Mouse (Mus musculus) left cerebral cortex, adult 9 months (tissue): ENCODE results near the gene Plk4.
"Not testable (repeated sequence)": the region's sequence is repeated elsewhere in the genome, so short reads cannot be mapped to it uniquely, and the experiment has no call there.

ENCODE experiments used
- DNase-seq, 2 experiments: peaks; one replicate each; pipeline ENCODE4 v3.0.0; 2022; ENCODE audit warnings: low spot score in 2 of 2

Plk4 gene

DNA sequence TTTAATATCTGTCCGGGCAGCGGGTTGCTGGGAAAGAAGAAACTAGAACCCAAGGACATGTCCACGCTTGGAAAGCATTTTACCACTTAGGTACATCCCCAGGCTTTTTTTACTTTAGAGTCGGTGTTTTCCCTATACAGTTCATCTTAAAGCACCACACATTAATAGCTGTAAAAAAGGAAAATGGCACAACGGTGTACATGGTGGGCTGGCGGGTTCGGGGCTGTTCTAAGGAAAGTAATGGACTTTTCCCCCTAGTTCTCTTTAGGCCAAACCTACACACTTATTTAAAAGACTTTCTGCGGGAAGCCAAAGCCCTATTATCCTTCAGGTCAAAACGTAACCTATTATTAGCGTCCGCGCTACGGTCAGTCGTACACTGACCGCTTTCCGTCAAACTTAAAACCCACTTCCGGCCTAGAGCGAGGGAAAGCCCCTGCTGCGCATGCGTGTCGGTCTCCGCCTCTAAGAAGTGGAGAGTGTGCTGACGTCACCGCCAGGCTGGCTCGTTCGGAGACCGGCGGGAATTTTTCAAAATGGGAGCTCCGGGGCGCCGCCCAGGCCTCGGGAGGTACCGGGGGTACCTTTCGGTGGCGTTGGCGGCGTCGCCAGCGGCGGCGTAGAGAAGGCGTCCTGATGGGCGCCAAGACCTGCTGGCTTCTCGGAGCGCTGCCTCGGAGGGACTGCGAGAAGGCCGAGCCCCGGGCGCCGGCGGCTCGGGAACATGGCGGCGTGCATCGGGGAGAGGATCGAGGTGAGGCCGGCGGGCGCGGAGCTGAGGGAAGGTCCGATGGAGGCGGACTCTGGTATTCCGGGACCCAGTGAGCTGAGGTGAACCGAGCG lies at the start of gene Plk4:
Plk4 (plus strand) TSS at position 490 of the 843 bp plus-strand sequence.
- DNase-seq: peak; percentile 77 to 96

DNA sequence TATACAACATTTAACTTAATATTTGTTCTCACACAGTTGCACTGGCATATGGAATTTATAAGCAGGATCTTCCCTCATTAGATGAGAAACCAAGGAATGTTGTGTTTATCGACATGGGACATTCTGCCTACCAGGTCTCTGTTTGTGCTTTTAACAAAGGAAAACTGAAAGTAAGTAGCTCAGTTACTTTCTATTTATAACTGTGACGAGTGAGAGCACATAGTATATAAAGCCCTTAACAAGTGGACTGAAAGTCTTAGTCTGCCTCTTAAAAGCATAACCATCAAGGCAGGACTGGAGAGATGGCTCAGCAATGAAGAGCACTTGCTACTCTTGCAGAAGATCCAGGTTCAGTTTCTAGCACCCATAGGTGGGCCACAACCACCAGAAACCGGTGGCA lies 39.1 kb upstream of the Plk4 start:
- DNase-seq: no peak

DNA sequence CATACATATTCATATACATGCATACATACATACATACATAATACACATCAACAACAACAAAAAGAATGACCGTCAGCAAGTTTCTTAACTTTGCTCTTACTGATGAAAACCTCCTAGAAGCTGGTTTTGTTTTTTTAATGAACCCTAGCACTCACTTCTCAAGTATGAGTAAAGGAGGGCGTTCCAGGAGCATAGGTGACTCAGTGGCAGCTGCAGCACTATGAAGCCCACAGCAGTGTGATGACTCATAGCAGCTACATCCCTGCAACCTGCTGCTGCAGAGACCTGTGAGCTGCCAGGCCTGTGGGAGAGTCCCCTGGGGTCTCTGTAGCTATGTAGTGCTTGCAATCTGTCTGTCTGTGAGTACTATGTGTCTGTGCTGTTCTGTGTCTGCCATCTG lies 38.5 kb upstream of the Plk4 start:
- DNase-seq: no peak

DNA sequence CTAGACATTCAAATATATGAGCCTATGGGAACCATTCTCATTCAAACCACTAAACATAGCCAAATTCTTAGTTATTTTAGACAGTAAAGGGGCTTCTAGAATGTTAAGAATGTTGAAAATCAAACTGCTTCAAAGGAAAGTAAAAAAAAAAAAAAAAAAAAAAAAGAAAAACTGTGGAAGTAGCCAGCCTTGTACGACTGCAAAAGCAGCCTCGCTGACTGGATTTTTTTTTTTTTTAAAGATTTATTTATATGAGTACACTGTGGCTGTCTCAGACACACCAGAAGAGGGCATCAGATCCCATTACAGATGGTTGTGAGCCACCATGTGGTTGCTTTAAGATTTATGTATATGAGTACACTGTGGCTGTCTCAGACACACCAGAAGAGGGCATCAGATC lies 6.0 kb upstream of the Plk4 start:
- no peak for DNase-seq

DNA sequence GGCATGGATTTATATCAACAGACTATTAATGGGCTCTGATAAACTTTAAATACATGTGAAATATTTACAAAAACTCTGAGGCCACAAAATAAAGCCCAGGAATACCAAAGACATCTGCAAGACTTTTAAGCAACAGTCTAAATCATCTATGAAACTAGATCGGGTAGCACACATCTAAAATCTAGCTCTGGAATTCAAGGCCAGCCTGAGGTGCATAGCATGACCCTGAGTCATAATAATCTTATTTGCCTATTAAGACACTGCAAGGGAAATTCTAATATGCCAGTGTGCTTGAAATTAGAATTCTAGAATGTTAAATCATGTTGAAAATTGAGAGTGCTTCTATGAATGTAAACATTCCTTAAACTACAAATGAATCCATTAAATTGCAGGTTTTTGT lies 1.8 kb upstream of the Plk4 start:
- DNase-seq: no peak

DNA sequence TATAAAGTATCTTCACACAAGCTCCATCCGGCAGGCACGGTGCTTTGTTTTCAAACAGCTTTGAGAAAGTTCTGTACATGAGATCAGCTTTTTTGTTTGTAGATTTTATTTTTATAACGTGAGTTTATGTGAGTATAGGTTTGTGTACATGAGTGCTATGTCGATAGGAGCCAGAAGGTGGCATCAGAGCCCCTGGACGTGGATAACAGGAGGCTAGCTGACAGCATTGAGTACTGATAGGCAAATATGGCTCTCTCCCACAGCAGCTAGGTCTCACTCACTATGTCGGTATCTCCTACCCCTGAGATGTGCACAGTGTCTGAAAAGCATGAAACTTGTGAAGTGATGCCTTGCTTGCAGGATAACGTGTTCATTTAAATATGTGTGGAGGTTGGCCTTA lies 1.3 kb upstream of the Plk4 start:
- DNase-seq: peak in 1 of 2 experiments; percentile 32

DNA sequence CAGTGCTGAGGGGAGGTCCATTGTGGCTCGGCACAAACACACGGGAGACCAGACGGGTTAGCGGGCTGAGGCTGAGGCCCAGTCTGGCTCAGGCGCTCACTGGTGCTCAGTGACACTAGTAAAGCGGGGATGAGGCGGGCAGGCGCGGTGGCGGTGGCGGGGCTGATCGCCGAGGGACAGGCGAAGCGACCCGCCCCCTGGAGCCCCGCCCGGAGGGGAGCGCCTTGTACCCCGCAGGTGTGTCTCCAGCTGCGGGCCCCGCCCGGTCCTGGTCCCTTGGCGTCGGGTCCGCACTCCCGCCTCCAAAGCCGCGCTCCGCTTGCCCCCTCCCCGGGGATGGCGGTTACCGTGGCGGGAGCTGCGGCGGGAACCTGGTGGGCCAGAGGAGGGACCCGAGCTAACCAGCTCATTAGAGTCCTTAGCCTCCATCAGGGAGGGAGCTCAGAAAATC lies 579 bp downstream of the Plk4 start:
- DNase-seq: peak in 1 of 2 experiments; percentile 28

DNA sequence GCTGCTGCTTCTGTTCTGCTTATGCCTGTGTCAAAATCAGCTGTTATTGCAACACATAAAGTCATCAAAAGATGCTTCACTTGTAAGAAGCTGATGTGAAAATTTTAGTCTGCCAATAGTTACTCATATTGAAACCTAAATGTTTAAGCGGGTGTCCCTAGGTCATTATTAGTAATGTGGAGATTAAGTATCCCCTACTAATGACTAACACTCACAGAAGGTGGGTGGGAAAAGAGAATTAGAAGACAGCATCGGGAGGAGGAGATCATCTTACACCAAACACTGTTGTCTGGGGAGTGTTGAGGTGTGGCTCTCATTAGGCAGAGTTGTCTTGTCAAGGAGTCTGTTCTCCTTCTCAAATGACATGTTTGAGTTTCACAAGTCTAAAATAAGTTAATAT lies 7.1 kb downstream of the Plk4 start:
- no peak for DNase-seq

DNA sequence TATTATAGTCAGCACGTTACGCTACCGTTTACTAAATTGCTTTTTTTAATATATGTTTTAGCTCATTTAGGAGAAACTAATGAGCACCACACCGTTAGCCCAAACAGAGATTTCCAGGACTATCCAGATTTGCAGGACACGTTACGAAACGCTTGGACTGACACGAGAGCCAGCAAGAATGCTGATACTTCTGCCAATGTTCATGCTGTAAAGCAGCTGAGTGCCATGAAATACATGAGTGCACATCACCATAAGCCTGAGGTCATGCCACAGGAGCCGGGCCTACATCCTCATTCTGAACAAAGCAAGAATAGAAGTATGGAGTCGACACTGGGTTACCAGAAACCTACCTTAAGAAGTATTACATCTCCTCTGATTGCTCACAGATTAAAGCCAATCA lies 8.9 kb downstream of the Plk4 start:
- DNase-seq: no peak

GRCm38 (mm10) chr3:40809894-40810293 lies 10.1 kb downstream of the Plk4 start:
- DNase-seq: no peak

DNA sequence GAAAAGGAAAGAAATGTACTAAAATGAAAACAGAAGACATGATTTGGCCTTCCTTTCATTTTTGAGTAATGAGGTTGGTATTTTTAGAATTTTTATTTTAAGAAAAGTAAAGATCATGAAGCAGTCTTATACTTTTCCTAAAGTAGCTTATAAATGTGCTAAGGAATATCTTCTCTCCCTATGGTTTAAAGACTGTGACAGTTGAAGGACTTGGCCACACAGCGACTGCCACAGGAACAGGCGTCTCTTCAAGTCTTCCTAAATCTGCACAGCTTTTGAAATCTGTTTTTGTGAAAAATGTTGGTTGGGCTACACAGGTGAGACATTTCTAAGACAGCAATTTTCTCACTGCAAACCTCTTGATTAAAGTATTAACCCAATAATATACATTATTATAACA lies 13.5 kb downstream of the Plk4 start:
- DNase-seq: no peak

GRCm38 (mm10) chr3:40845521-40845920 lies 45.7 kb downstream of the Plk4 start:
- not testable (repeated sequence) for DNase-seq

- peak; percentile 97 for DNase-seq
Observed at GRCm38 (mm10) chr3:40846473-40846956, 46.7 kb downstream of the Plk4 start, which contains the start of gene Mfsd8. Gene Mfsd8 (minus strand): TSS chr3:40846886.

GRCm38 (mm10) chr3:40846957-40847017 lies 47.0 kb downstream of the Plk4 start, which contains the start of gene Abhd18:
Gene Abhd18 (plus strand): TSS chr3:40846970.
- DNase-seq: not testable (repeated sequence)

- DNase-seq: peak in 1 of 2 experiments; percentile 54
Observed at GRCm38 (mm10) chr3:40847018-40847417, 47.2 kb downstream of the Plk4 start.

DNA sequence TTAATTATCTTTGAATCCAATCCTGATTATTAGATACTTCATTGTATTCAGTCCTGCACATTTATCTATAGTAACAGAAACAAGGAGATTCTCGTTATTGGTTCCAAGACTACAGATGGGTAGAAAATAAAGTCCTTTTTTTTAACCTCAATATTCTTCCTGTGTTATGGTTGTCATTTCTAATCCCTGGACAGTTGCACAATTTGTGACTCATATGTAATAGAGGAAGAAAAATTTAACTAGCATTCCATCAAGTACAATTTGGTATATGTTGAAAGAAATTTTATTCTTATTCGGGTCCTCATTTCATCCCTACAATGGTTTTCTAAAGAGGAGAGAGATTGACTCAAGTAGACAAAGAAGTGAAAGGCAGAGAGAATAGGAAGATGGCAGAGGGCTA lies 48.1 kb downstream of the Plk4 start:
- not testable (repeated sequence) for DNase-seq

GRCm38 (mm10) chr3:40853123-40853738 lies 53.4 kb downstream of the Plk4 start:
- DNase-seq: not testable (repeated sequence)
